Mouse (Mus musculus): ENCODE measurements around the gene Dnmt3b. TPM values are rescaled to one million over a fixed set of nuclear protein-coding genes. Genes with fewer than 3 reads are reported as not detected.
"Not testable (repeated sequence)": the region's sequence is repeated elsewhere in the genome, so short reads cannot be mapped to it uniquely, and the experiment has no call there.

The Dnmt3b gene
- polyA plus RNA-seq, 1 experiment from 2014 or later: 3.0 TPM

GRCm38 (mm10) chr2:153651681-153652080 is 2.4 kb downstream of the Dnmt3b start:
- 32% methylated on average over 3 of the region's 3 CpGs for WGBS
- H3K27ac ChIP-seq (ENCODE audit: low read length): no peak overlapping the region

GRCm38 (mm10) chr2:153657659-153658058 is 8.4 kb downstream of the Dnmt3b start:
- not testable (repeated sequence) for H3K9me3 ChIP-seq (replicated peaks; ENCODE audit: control insufficient read depth, low read length, poor library complexity, severe bottlenecking); H3K4me2 ChIP-seq (ENCODE audit: low read length); H3K4me1 ChIP-seq (ENCODE audit: control insufficient read depth, insufficient read depth, low read length); H3K27me3 ChIP-seq (ENCODE audit: control insufficient read depth, insufficient read depth, low read depth, low read length); H3K4me3 ChIP-seq (ENCODE audit: low read depth, low read length); H3K9ac ChIP-seq (ENCODE audit: low read depth, low read length); ATAC-seq; H3K27ac ChIP-seq (ENCODE audit: low read length); H3K36me3 ChIP-seq (ENCODE audit: control insufficient read depth, insufficient read depth, low read length)
- 89% methylated on average over 6 of the region's 8 CpGs for WGBS

More at GRCm38 (mm10) chr2:153651681-153652080, 2.4 kb downstream of the Dnmt3b start:
- no peak for ATAC-seq
- Histone ChIP-seq H3K36me3 (ENCODE audit: control insufficient read depth, insufficient read depth, low read length) (no peaks in the 10 kb centered on the region), H3K9ac (ENCODE audit: low read depth, low read length) (no peak overlapping the region), H3K4me1 (ENCODE audit: control insufficient read depth, insufficient read depth, low read length) (peaks cover 18% of the 10 kb centered on the region), H3K27me3 (ENCODE audit: control insufficient read depth, insufficient read depth, low read depth, low read length) (no peaks in the 10 kb centered on the region; the same call in 1 of the 2 replicates), H3K9me3 (replicated peaks; ENCODE audit: control insufficient read depth, low read length, poor library complexity, severe bottlenecking) (no peaks in the 10 kb centered on the region), H3K4me2 (ENCODE audit: low read length) (no peak overlapping the region), H3K4me3 (ENCODE audit: low read depth, low read length) (no peak overlapping the region)

- no peak overlapping the region for H3K4me3 ChIP-seq (ENCODE audit: low read depth, low read length)
These were observed 11.4 kb downstream of the Dnmt3b start for GRCm38 (mm10) chr2:153660616-153661015.

GRCm38 (mm10) chr2:153665401-153665800 is 16.2 kb downstream of the Dnmt3b start:
- Histone ChIP-seq H3K9me3 (replicated peaks; ENCODE audit: control insufficient read depth, low read length, poor library complexity, severe bottlenecking) (no peaks in the 10 kb centered on the region), H3K4me2 (ENCODE audit: low read length) (no peak overlapping the region), H3K4me1 (ENCODE audit: control insufficient read depth, insufficient read depth, low read length) (no peaks in the 10 kb centered on the region), H3K4me3 (ENCODE audit: low read depth, low read length) (no peak overlapping the region), H3K27ac (ENCODE audit: low read length) (no peak overlapping the region), H3K36me3 (ENCODE audit: control insufficient read depth, insufficient read depth, low read length) (no peaks in the 10 kb centered on the region; the same call in 1 of the 2 replicates), H3K9ac (ENCODE audit: low read depth, low read length) (no peak overlapping the region), H3K27me3 (ENCODE audit: control insufficient read depth, insufficient read depth, low read depth, low read length) (no peaks in the 10 kb centered on the region)
- no peak for ATAC-seq
- WGBS: 90% methylated on average over 7 of the region's 7 CpGs

More at GRCm38 (mm10) chr2:153660616-153661015, 11.4 kb downstream of the Dnmt3b start:
- H3K9me3 ChIP-seq (replicated peaks; ENCODE audit: control insufficient read depth, low read length, poor library complexity, severe bottlenecking): no peaks in the 10 kb centered on the region
- H3K27me3 ChIP-seq (ENCODE audit: control insufficient read depth, insufficient read depth, low read depth, low read length): no peaks in the 10 kb centered on the region
- no peaks in the 10 kb centered on the region; the same call in 1 of the 2 replicates for H3K36me3 ChIP-seq (ENCODE audit: control insufficient read depth, insufficient read depth, low read length)
- no peak overlapping the region for H3K27ac ChIP-seq (ENCODE audit: low read length)
- no peak overlapping the region for H3K4me2 ChIP-seq (ENCODE audit: low read length)
- H3K4me1 ChIP-seq (ENCODE audit: control insufficient read depth, insufficient read depth, low read length): no peaks in the 10 kb centered on the region
- WGBS: 52% methylated on average over 3 of the region's 3 CpGs
- H3K9ac ChIP-seq (ENCODE audit: low read depth, low read length): no peak overlapping the region
- no peak for ATAC-seq

- H3K27ac ChIP-seq (ENCODE audit: low read length): no peak overlapping the region
- 59% methylated on average over 7 of the region's 7 CpGs for WGBS
- no peak overlapping the region for H3K9ac ChIP-seq (ENCODE audit: low read depth, low read length)
- H3K4me3 ChIP-seq (ENCODE audit: low read depth, low read length): no peak overlapping the region
- H3K36me3 ChIP-seq (ENCODE audit: control insufficient read depth, insufficient read depth, low read length): no peaks in the 10 kb centered on the region
- H3K9me3 ChIP-seq (replicated peaks; ENCODE audit: control insufficient read depth, low read length, poor library complexity, severe bottlenecking): no peaks in the 10 kb centered on the region
- ATAC-seq: peak; percentile 45; the same call in 1 of the 2 replicates
- no peaks in the 10 kb centered on the region for H3K4me1 ChIP-seq (ENCODE audit: control insufficient read depth, insufficient read depth, low read length)
- no peaks in the 10 kb centered on the region for H3K27me3 ChIP-seq (ENCODE audit: control insufficient read depth, insufficient read depth, low read depth, low read length)
- H3K4me2 ChIP-seq (ENCODE audit: low read length): no peak overlapping the region
These were observed 19.6 kb downstream of the Dnmt3b start for GRCm38 (mm10) chr2:153668754-153669376.

- H3K9ac ChIP-seq (ENCODE audit: low read depth, low read length): no peak overlapping the region
- ATAC-seq: no peak
- no peaks in the 10 kb centered on the region for H3K36me3 ChIP-seq (ENCODE audit: control insufficient read depth, insufficient read depth, low read length)
- no peak overlapping the region for H3K27ac ChIP-seq (ENCODE audit: low read length)
- no peak overlapping the region for H3K4me3 ChIP-seq (ENCODE audit: low read depth, low read length)
- no peaks in the 10 kb centered on the region for H3K9me3 ChIP-seq (replicated peaks; ENCODE audit: control insufficient read depth, low read length, poor library complexity, severe bottlenecking)
- 70% methylated on average over 5 of the region's 5 CpGs for WGBS
- no peaks in the 10 kb centered on the region for H3K4me1 ChIP-seq (ENCODE audit: control insufficient read depth, insufficient read depth, low read length)
- no peaks in the 10 kb centered on the region for H3K27me3 ChIP-seq (ENCODE audit: control insufficient read depth, insufficient read depth, low read depth, low read length)
- H3K4me2 ChIP-seq (ENCODE audit: low read length): no peak overlapping the region
These were observed 20.9 kb downstream of the Dnmt3b start for GRCm38 (mm10) chr2:153670111-153670510.

GRCm38 (mm10) chr2:153672619-153673018 is 23.4 kb downstream of the Dnmt3b start:
- no peaks in the 10 kb centered on the region for H3K27me3 ChIP-seq (ENCODE audit: control insufficient read depth, insufficient read depth, low read depth, low read length)
- 90% methylated on average over 2 of the region's 2 CpGs for WGBS
- no peaks in the 10 kb centered on the region for H3K4me1 ChIP-seq (ENCODE audit: control insufficient read depth, insufficient read depth, low read length)
- H3K4me3 ChIP-seq (ENCODE audit: low read depth, low read length): no peak overlapping the region
- no peak for ATAC-seq
- no peak overlapping the region for H3K9ac ChIP-seq (ENCODE audit: low read depth, low read length)
- no peak overlapping the region for H3K27ac ChIP-seq (ENCODE audit: low read length)
- H3K4me2 ChIP-seq (ENCODE audit: low read length): no peak overlapping the region
- 0 out of 2 replicates have a peak, but pooled peaks cover 4% of the 10 kb centered on the region for H3K36me3 ChIP-seq (ENCODE audit: control insufficient read depth, insufficient read depth, low read length)
- no peaks in the 10 kb centered on the region for H3K9me3 ChIP-seq (replicated peaks; ENCODE audit: control insufficient read depth, low read length, poor library complexity, severe bottlenecking)

GRCm38 (mm10) chr2:153675364-153675763 is 26.1 kb downstream of the Dnmt3b start:
- not testable (repeated sequence) for ATAC-seq; H3K27ac ChIP-seq (ENCODE audit: low read length); H3K4me1 ChIP-seq (ENCODE audit: control insufficient read depth, insufficient read depth, low read length); H3K4me2 ChIP-seq (ENCODE audit: low read length); H3K9ac ChIP-seq (ENCODE audit: low read depth, low read length); H3K4me3 ChIP-seq (ENCODE audit: low read depth, low read length); H3K27me3 ChIP-seq (ENCODE audit: control insufficient read depth, insufficient read depth, low read depth, low read length); H3K36me3 ChIP-seq (ENCODE audit: control insufficient read depth, insufficient read depth, low read length); H3K9me3 ChIP-seq (replicated peaks; ENCODE audit: control insufficient read depth, low read length, poor library complexity, severe bottlenecking)
- WGBS: 83% methylated on average over 1 of the region's 1 CpGs

- no peak overlapping the region for H3K9ac ChIP-seq (ENCODE audit: low read depth, low read length)
- H3K4me1 ChIP-seq (ENCODE audit: control insufficient read depth, insufficient read depth, low read length): no peaks in the 10 kb centered on the region
- no peaks in the 10 kb centered on the region for H3K9me3 ChIP-seq (replicated peaks; ENCODE audit: control insufficient read depth, low read length, poor library complexity, severe bottlenecking)
- H3K27ac ChIP-seq (ENCODE audit: low read length): no peak overlapping the region
- no peaks in the 10 kb centered on the region for H3K27me3 ChIP-seq (ENCODE audit: control insufficient read depth, insufficient read depth, low read depth, low read length)
- H3K4me2 ChIP-seq (ENCODE audit: low read length): no peak overlapping the region
- H3K4me3 ChIP-seq (ENCODE audit: low read depth, low read length): no peak overlapping the region
- H3K36me3 ChIP-seq (ENCODE audit: control insufficient read depth, insufficient read depth, low read length): 0 out of 2 replicates have a peak, but pooled peaks cover 4% of the 10 kb centered on the region
- WGBS: 94% methylated on average over 6 of the region's 6 CpGs
- no peak for ATAC-seq
These were observed 27.7 kb downstream of the Dnmt3b start for GRCm38 (mm10) chr2:153676944-153677343.
